Mouse (Mus musculus) intestine, embryonic 16.5 days (tissue): ENCODE data around the gene Espnl. TPM values are rescaled to one million over a fixed set of nuclear protein-coding genes. Genes with fewer than 3 reads are reported as not detected.
A peak's percentile ranks its signal among the peaks of the same experiment; 100 is the strongest.

ENCODE experiments used
- ATAC-seq: fragments of 200-750 bp; cut with Nextera tagmentation; 2 replicates; pipeline ENCODE4 v1.8.0; 2017; ENCODE audit warnings: moderate TSS enrichment, moderate library complexity
- H3K27ac ChIP-seq: fragments of 300-500 bp; sonication (generic); 2 replicates; pipeline ENCODE4 v1.5.1; 2014; ENCODE audit warnings: mild to moderate bottlenecking, low read length
- H3K27me3 ChIP-seq: fragments of 300-500 bp; sonication (generic); replicated peaks from 2 replicates; pipeline ENCODE4 v1.6.1; 2014; ENCODE audit warnings: low read length, control low read depth, mixed read lengths; ENCODE audit not compliant: control insufficient read depth, insufficient read depth
- H3K36me3 ChIP-seq: fragments of 300-500 bp; sonication (generic); 2 replicates; pipeline ENCODE4 v1.6.1; 2014; ENCODE audit warnings: low read length, control low read depth; ENCODE audit not compliant: control insufficient read depth, insufficient read depth
- H3K4me1 ChIP-seq: fragments of 300-500 bp; sonication (generic); 2 replicates; pipeline ENCODE4 v1.6.1; 2014; ENCODE audit warnings: low read length, control low read depth, mixed read lengths; ENCODE audit not compliant: control insufficient read depth, insufficient read depth
- H3K4me2 ChIP-seq: fragments of 300-500 bp; sonication (generic); 2 replicates; pipeline ENCODE4 v1.6.1; 2014; ENCODE audit warnings: low read depth, low read length, control low read depth
- H3K4me3 ChIP-seq: fragments of 300-500 bp; sonication (generic); 2 replicates; pipeline ENCODE4 v1.5.1; 2014; ENCODE audit warnings: mild to moderate bottlenecking, low read length
- H3K9ac ChIP-seq: fragments of 300-500 bp; sonication (generic); 2 replicates; pipeline ENCODE4 v1.6.1; 2014; ENCODE audit warnings: low read depth, low read length
- H3K9me3 ChIP-seq: fragments of 300-500 bp; sonication (generic); 2 replicates; pipeline ENCODE4 v1.6.1; 2016; ENCODE audit warnings: low read length, control low read depth; ENCODE audit not compliant: control insufficient read depth
- WGBS: fragments of 180-500 bp; shearing (Covaris S2); extraction: QIAGEN DNeasy Blood & Tissue Kit; methylation state at CpG from one replicate; pipeline ENCODE4 v1.1.7; 2014; 5-methylcytosine and 5-hydroxymethylcytosine counted together
- polyA plus RNA-seq: library from polyadenylated mRNA; unstranded; fragments of >200 nt; fragmentation: Nextera tagmentation; extraction: Ambion mirVana; gene quantifications from 2 replicates; pipeline ENCODE4 v1.2.1, GENCODE M21; 2015

Espnl gene
- polyA plus RNA-seq = 0.07 and 0.09 TPM in 2 replicates

DNA sequence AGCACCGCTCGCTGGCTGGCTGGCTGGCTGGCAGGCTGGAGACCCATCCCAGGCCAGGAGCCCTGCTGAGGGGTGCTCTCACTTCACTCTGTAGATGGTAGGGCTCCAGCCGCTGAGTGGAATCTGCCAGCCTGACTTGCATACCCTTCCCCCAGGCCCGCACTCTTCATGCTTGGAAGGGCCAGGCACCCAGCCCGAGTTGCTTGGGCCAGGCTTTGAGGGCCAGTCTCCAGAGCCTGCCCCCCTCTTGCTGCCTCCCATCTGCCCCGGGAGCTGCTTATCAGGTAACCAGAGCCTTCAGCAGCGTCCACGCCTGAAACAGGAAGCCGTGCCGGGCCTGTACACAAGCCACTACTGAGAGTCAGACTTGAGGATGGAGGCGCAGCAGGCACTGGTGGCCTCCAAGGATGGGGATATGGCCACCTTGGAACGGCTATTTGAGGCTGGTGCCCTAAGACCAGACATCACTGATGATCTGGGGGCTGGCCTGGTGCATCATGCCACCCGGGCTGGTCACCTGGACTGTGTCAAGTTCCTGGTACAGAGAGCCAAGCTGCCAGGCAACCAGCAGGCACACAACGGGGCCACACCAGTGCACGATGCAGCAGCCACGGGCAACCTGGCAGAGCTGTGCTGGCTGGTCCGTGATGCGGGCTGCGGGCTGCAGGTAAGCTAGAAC is at the start of gene Espnl:
Gene Espnl, plus strand, starts transcription at position 316 of the 679 bp plus-strand sequence.
- no peak for ATAC-seq
- Histone ChIP-seq H3K27ac (no peak within 1 kb of the TSS), H3K9me3 (no peaks in the 10 kb centered on the region), H3K27me3 (no peaks in the 10 kb centered on the region), H3K9ac (no peak within 1 kb of the TSS), H3K4me1 (no peaks in the 10 kb centered on the region), H3K4me3 (no peak within 1 kb of the TSS), H3K36me3 (no peaks in the 10 kb centered on the region), H3K4me2 (no peak within 1 kb of the TSS)
- WGBS = 62% methylated on average over 19 of the region's 19 CpGs

- Histone ChIP-seq H3K27me3 (no peaks in the 10 kb centered on the region), H3K4me1 (no peaks in the 10 kb centered on the region), H3K9me3 (no peaks in the 10 kb centered on the region), H3K36me3 (no peaks in the 10 kb centered on the region), H3K4me2 (no peak overlapping the region), H3K9ac (no peak overlapping the region), H3K27ac (no peak overlapping the region), H3K4me3 (no peak overlapping the region)
- no peak for ATAC-seq
- 85% methylated on average over 2 of the region's 2 CpGs for WGBS
Measured at GRCm38 (mm10) chr1:91272260-91272659, 49.6 kb upstream of the Espnl start.

GRCm38 (mm10) chr1:91276581-91276980 is 45.3 kb upstream of the Espnl start:
- H3K36me3 ChIP-seq = peaks cover 4% of the 10 kb centered on the region
- H3K4me3 ChIP-seq = no peak overlapping the region
- no peak overlapping the region for H3K27ac ChIP-seq
- no peaks in the 10 kb centered on the region for H3K9me3 ChIP-seq
- 94% methylated on average over 4 of the region's 4 CpGs for WGBS
- no peaks in the 10 kb centered on the region for H3K4me1 ChIP-seq
- H3K4me2 ChIP-seq = no peak overlapping the region
- H3K9ac ChIP-seq = no peak overlapping the region
- ATAC-seq = no peak
- no peaks in the 10 kb centered on the region for H3K27me3 ChIP-seq

- Histone ChIP-seq H3K27ac (no peak overlapping the region), H3K36me3 (peaks cover 4% of the 10 kb centered on the region)
- 91% methylated on average over 2 of the region's 2 CpGs for WGBS
Measured at GRCm38 (mm10) chr1:91277480-91277879, 44.4 kb upstream of the Espnl start.

GRCm38 (mm10) chr1:91278410-91279119 is 43.3 kb upstream of the Espnl start:
- H3K4me3 ChIP-seq = no peak overlapping the region
- peaks cover 4% of the 10 kb centered on the region for H3K36me3 ChIP-seq
- H3K9ac ChIP-seq = no peak overlapping the region
- 95% methylated on average over 3 of the region's 3 CpGs for WGBS
- H3K4me1 ChIP-seq = no peaks in the 10 kb centered on the region
- no peaks in the 10 kb centered on the region for H3K27me3 ChIP-seq
- H3K4me2 ChIP-seq = no peak overlapping the region
- ATAC-seq = no peak
- H3K9me3 ChIP-seq = no peaks in the 10 kb centered on the region
- no peak overlapping the region for H3K27ac ChIP-seq

More at GRCm38 (mm10) chr1:91277480-91277879, 44.4 kb upstream of the Espnl start:
- no peak overlapping the region for H3K4me2 ChIP-seq
- ATAC-seq = no peak
- no peaks in the 10 kb centered on the region for H3K9me3 ChIP-seq
- no peak overlapping the region for H3K9ac ChIP-seq
- H3K4me3 ChIP-seq = no peak overlapping the region
- no peaks in the 10 kb centered on the region for H3K4me1 ChIP-seq
- H3K27me3 ChIP-seq = no peaks in the 10 kb centered on the region

GRCm38 (mm10) chr1:91279126-91279525 is 42.7 kb upstream of the Espnl start:
- H3K4me1 ChIP-seq = no peaks in the 10 kb centered on the region
- no peak overlapping the region for H3K4me2 ChIP-seq
- no peaks in the 10 kb centered on the region for H3K27me3 ChIP-seq
- no peak for ATAC-seq
- WGBS = 68% methylated on average over 1 of the region's 1 CpGs
- no peak overlapping the region for H3K9ac ChIP-seq
- H3K4me3 ChIP-seq = no peak overlapping the region
- peaks cover 4% of the 10 kb centered on the region for H3K36me3 ChIP-seq
- no peak overlapping the region for H3K27ac ChIP-seq
- H3K9me3 ChIP-seq = no peaks in the 10 kb centered on the region

GRCm38 (mm10) chr1:91282582-91282981 is 39.3 kb upstream of the Espnl start:
- Histone ChIP-seq H3K4me1 (no peaks in the 10 kb centered on the region), H3K27me3 (no peaks in the 10 kb centered on the region), H3K4me2 (no peak overlapping the region), H3K9me3 (no peaks in the 10 kb centered on the region), H3K4me3 (no peak overlapping the region), H3K9ac (no peak overlapping the region), H3K27ac (no peak overlapping the region), H3K36me3 (peaks cover 6% of the 10 kb centered on the region)
- 87% methylated on average over 1 of the region's 1 CpGs for WGBS
- ATAC-seq = no peak

GRCm38 (mm10) chr1:91289375-91289774 is 32.5 kb upstream of the Espnl start:
- WGBS = 87% methylated on average over 1 of the region's 1 CpGs

GRCm38 (mm10) chr1:91292101-91292825 is 29.6 kb upstream of the Espnl start:
- 90% methylated on average over 11 of the region's 11 CpGs for WGBS
- H3K27ac ChIP-seq = no peak overlapping the region

More at GRCm38 (mm10) chr1:91289375-91289774, 32.5 kb upstream of the Espnl start:
- Histone ChIP-seq H3K4me1 (no peaks in the 10 kb centered on the region), H3K4me2 (no peak overlapping the region), H3K36me3 (0 out of 2 replicates have a peak, but pooled peaks cover 6% of the 10 kb centered on the region), H3K4me3 (no peak overlapping the region), H3K27ac (no peak overlapping the region), H3K27me3 (no peaks in the 10 kb centered on the region), H3K9me3 (no peaks in the 10 kb centered on the region), H3K9ac (no peak overlapping the region)
- ATAC-seq = peak; percentile 69

More at GRCm38 (mm10) chr1:91292101-91292825, 29.6 kb upstream of the Espnl start:
- Histone ChIP-seq H3K4me1 (no peaks in the 10 kb centered on the region), H3K9me3 (no peaks in the 10 kb centered on the region), H3K27me3 (no peaks in the 10 kb centered on the region), H3K4me2 (no peak overlapping the region), H3K36me3 (0 out of 2 replicates have a peak, but pooled peaks cover 4% of the 10 kb centered on the region), H3K9ac (no peak overlapping the region), H3K4me3 (no peak overlapping the region)
- no peak for ATAC-seq
